Mouse (Mus musculus): Measurements from ENCODE around the gene Pnpla8.
A peak's percentile ranks its signal among the peaks of the same experiment; 100 is the strongest.
"Not testable (repeated sequence)": the region's sequence is repeated elsewhere in the genome, so short reads cannot be mapped to it uniquely, and the experiment has no call there.

Pnpla8 gene

DNA sequence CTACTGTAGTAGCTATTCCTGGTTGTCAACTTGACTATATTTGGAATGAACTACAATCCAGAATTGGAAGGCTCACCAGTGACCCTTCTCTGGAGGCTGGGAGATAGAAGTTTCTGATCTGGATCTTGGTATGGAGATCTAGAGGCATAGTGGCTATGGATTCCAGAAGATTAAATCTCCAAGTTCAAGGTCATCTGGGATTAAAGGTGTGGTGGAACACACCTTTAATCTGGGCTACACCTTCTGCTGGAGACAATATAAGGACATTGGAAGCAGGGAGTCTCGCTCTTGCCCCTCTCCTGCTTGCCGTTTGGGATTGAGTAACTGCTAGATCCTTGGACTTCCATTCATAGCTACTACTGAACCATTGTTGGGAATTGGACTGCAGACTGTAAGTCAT lies at the start of gene Pnpla8:
TSS of gene Pnpla8 (plus strand) at position 301 of the 400 bp plus-strand sequence.
- DNase-seq (ENCODE audit: inconsistent age in 2 of 2, low spot score in 1 of 2) = not testable (repeated sequence)

- DNase-seq (ENCODE audit: inconsistent age in 2 of 2, low spot score in 1 of 2) = no peak
Observed at GRCm38 (mm10) chr12:44176331-44177037, 44.7 kb upstream of the Pnpla8 start.

DNA sequence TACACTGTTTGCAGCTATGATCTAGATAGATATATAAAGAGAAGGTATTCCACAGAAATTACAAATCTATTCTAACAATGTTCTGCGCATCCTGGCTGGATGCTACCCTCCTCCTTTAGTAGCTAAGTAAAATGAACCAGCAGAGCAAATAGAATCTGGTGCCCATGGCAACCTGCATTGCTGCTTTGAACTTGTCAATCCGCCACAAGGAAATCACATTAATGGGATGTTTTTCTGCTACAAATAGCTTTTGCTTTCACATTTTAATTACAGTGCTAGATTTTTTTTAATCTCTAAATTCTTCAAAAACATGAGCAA lies 44.2 kb upstream of the Pnpla8 start:
- no peak for DNase-seq (ENCODE audit: inconsistent age in 2 of 2, low spot score in 1 of 2)

- DNase-seq (ENCODE audit: inconsistent age in 2 of 2, low spot score in 1 of 2) = peak in 1 of 2 experiments; percentile 63
Observed at GRCm38 (mm10) chr12:44181081-44181982, 39.8 kb upstream of the Pnpla8 start.

DNA sequence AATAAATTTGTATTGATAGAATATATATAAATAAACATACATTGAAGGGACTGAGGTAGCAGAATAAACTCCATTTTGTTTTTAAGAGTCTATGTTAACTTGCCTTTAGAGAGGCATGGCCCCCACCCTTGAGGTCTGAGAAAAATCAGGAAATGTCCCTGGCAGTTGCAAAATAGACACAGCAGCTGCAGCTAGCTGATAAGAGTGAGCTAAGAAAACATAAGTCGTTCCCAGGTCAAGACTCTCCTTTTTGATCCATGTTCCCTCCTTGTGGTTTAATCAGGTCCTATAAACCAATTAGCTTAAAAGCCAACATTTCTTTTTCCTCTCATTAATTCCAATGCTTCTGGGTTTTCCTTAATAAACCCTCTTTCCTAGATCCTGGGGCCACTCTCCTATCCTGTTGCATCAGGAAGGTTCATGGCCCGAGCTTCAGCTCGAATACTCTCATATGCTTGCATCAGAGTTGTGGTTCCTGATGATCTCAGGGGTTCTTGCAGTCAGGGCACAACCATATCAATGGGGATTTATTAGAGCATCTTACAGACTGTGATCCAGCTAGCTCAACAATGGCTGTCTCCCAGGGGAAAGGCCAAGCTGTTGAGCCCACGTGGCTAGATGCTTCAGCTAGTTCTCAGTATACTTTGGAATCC lies 23.2 kb upstream of the Pnpla8 start:
- no peak for DNase-seq (ENCODE audit: inconsistent age in 2 of 2, low spot score in 1 of 2)

DNA sequence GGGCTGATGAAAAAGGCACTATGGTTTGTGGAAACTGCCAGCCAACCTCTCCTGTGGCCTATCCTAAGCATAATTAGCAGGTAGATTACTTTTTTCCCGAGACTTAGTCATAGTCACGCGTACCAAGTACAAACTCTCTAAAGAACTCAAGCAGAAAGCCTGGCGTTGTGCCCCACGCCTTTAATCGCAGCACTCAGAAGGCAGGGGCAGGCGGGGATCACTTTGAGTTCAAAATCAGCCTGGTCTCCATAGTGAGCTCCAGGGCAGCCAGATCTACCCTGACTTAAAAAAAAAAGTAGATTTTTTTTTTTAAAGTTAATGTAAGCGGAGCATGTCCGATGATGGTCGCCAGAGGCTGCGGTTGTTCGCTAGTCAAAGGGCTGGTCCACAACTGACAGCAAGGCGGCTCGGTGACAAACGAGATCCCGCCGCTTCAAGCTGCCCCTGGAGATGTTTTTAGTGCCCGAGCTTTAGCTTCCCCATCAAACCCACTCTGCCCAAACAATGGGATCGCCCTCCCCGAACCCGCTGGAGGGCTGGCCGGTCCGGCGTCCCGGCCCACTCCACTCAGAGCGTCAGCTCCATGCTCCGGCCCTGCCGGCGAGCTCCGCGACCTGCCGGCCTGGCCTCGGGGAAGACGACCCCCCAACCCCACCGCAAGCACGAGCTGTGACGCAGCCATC lies 11.9 kb upstream of the Pnpla8 start:
- peak; percentile 58 to 84 for DNase-seq (ENCODE audit: inconsistent age in 2 of 2, low spot score in 1 of 2)

- DNase-seq (ENCODE audit: inconsistent age in 2 of 2, low spot score in 1 of 2) = peak; percentile 100
Observed at GRCm38 (mm10) chr12:44209824-44210752, 11.1 kb upstream of the Pnpla8 start, which contains the start of gene Dnajb9. Dnajb9 (minus strand) TSS chr12:44210326.

DNA sequence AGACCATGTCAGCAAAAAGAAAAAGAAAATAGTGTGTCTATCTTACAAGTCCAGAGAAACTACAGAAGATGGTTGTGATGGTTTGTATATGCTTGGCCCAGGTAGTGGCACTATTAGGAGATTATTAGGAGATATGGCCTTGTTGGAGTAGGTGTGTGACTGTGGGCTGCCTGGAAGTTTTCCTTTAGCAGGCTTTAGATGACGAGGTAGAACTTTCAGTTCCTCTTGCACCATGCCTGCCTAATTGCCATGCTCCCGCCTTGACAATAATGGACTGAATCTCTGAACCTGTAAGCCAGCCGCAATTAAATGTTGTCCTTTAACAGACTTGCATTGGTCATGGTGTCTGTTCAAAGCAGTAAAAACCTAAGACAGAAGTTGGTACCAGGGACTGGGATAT lies 9.6 kb upstream of the Pnpla8 start:
- DNase-seq (ENCODE audit: inconsistent age in 2 of 2, low spot score in 1 of 2) = no peak

DNA sequence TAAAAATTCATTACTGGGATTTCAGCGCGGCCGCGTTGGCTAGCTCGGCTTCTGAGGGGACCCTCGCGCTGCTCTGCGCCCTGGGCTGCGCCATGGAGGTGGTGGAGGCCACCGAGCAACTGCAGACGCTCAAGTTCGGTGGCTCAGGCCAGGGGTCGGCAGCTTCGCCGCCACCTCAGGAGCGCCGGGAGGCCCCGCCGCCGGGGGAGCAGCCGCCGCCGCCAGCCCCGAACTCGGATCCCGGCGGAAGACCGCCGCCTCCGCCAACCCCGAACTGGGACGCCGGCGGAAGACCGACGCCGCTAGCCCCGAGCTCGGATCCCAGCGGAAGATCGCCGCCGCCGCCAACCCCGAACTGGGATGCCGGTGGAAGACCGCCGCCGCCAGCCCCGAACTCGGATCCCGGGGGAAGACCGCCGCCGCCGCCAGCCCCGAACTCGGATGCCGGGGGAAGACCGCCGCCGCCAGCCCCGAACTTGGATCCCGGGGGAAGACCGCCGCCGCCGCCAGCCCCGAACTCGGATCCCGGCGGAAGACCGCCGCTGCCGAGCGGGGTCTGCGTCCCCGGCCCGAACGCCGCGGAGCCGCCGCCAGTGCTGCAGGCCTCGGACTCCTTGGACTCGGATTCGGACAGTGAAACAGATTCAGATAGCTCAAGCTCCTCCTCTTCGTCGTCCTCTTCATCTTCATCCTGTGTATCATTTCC lies 634 bp downstream of the Pnpla8 start:
- DNase-seq (ENCODE audit: inconsistent age in 2 of 2, low spot score in 1 of 2) = peak; percentile 34 to 79

DNA sequence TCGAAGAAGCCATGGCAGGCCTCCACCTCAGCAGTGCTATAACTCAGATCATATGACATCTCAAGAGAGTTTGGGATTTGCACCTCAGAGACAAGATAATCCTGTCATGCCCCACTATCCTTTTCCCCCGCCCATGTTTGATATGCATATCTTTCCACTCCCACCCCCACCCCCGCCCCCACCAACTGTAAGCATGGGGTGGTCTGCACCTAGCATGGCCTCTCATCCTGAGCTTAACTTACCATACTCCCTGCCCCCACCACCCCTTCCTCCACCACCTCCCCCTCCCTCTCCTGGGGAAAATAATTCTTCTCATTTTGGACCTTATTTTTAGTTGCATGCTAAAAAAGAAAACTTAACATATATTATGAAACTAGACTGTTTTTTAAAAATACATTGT lies 1.9 kb downstream of the Pnpla8 start:
- DNase-seq (ENCODE audit: inconsistent age in 2 of 2, low spot score in 1 of 2) = no peak

DNA sequence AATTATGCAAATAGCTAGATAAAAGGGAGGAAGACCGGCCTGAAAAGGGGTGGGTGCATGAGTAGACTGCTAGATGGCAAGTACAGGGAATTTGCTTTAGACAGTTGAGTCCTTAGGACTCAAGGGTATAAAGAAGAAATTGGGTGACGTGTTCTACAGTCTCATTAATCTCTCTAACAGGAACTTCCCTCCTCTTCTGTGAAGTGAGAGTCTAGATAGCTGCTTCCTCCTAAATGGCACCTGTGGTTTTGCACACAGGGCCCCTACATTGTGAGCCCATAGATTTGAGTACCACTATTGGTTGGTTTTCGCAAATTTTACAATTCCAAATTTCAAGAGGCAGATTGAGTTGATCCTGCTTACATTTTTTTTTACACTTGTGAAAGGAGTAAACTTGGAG lies 3.5 kb downstream of the Pnpla8 start:
- no peak for DNase-seq (ENCODE audit: inconsistent age in 2 of 2, low spot score in 1 of 2)

DNA sequence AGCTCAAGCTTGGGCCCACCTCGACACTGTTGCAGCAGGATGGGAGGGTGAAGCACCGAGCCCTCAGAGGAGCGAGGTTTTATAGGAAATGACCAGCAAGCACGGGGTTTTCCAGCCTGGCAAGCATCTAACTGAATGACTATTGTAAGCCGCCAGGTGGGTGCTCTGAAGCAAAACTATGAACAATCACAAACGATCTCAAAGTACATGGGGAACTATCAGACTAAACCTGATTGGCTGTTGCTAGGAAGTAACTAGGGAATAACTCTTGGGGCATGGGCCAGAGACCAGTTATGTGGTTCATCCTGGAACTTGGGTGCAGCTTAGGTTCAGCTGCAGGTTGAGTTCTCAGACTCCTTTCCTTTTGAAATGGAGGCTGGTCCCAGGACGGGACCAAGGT lies 19.9 kb downstream of the Pnpla8 start:
- no peak for DNase-seq (ENCODE audit: inconsistent age in 2 of 2, low spot score in 1 of 2)

GRCm38 (mm10) chr12:44242407-44242806 lies 21.2 kb downstream of the Pnpla8 start:
- no peak for DNase-seq (ENCODE audit: inconsistent age in 2 of 2, low spot score in 1 of 2)

- peak in 1 of 2 experiments; percentile 44 for DNase-seq (ENCODE audit: inconsistent age in 2 of 2, low spot score in 1 of 2)
Observed at GRCm38 (mm10) chr12:44245739-44246138, 24.6 kb downstream of the Pnpla8 start.

DNA sequence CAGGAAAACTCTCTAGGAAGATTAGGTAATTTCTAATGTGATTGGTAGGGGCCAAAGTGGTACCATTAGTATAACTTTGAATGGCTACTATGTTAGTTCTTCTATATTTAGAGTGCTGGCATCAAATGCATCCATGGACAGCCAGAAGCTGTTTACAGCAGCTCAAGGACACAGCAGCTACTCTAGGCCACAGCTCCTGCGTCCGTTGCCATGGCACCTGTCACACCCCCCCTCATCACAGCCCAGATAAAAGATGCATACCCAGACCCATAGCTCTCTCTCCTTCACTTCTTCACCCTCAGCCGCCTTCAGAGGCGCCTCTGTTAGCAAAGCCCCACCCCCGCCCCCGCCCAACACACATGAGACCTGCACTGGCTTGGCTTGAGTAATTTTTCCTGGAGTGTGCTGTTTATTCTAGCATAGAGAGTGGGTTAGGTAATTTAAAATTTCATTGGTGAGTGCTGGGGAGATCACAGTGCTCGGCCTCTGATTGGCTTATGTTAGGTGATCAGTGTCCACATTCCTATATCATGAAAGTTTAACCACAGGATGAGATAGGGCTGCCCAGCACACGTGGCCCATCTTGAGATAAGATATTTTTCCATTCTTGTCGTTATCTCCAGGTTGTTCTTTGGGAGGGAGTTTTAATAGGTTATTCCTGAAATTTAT lies 27.3 kb downstream of the Pnpla8 start:
- DNase-seq (ENCODE audit: inconsistent age in 2 of 2, low spot score in 1 of 2) = no peak

DNA sequence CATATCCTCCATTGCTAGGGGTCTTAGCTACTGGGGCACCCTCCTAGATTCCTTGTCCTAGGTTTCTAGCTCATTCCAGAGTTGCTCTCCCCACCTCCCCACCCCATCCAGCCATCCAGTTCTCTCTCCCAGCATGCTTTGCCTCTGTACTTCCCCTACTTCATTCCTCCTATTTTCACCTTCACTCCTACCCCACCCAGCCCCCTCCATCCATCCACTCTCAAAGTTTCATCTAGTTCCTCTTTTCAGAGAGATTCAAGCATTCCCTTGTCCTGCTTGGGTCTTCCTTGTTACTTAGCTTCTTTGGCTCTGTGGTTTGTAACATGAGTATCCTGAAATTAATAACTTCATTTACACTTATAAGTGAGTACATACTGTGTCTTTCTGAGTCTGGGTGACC lies 41.4 kb downstream of the Pnpla8 start:
- DNase-seq (ENCODE audit: inconsistent age in 2 of 2, low spot score in 1 of 2) = peak in 1 of 2 experiments; percentile 11

DNA sequence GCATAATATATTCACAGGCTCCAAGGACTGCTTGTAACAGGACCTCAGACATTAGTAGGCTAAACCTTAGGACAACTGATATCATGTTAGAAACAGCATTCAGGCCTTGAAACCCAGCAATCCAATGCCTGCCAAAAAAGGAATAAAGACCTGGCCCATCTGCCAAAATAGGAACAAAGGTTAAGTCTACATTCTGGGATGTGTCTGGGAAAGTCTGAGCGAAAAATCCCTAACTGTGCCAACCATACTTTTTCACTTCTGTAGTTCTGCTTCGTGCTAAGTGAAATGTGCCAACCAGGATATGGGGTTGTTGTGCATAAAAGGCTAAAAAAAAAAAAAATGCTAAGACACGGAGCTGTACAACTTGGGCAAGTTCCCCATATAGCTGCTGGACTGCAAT lies 44.5 kb downstream of the Pnpla8 start:
- DNase-seq (ENCODE audit: inconsistent age in 2 of 2, low spot score in 1 of 2) = peak in 1 of 2 experiments; percentile 18

DNA sequence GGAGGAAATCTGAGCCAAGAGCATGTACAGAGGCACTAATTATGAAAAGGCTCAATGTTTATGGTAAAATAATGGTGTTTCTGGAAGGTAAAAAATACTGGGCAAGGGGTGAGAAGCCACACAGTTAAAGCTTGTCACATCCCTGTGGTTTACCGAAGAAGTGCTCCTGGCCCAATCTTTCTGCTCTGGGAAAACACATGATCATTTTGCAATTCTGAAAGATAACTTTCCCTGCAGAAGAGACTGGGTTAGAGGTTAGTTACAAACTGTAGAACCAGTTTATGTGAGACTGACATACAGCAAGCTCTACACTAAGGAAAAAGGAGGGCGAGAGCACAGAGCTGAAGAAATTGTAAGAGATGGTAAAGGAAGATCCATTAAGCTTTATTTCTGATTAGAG lies 46.0 kb downstream of the Pnpla8 start:
- DNase-seq (ENCODE audit: inconsistent age in 2 of 2, low spot score in 1 of 2) = peak in 1 of 2 experiments; percentile 31
